Mouse (Mus musculus): ENCODE results near the gene Spert. TPM values are rescaled to one million over a fixed set of nuclear protein-coding genes. Genes with fewer than 3 reads are reported as not detected.

Spert gene
- total RNA-seq, 2 experiments from 2014 or later = not detected

Other genes starting within 250 kb of the Spert start
- under 1 TPM; 0.27 to 0.36 TPM for gene Siah3, start 137.1 kb downstream of the Spert start, total RNA-seq (2021)
- gene Erich6b, start 49.1 kb upstream of the Spert start, total RNA-seq (2021) = not detected
- 10 to 100 TPM; 18.0 to 18.3 TPM for gene Cog3, start 161.4 kb upstream of the Spert start, total RNA-seq (2021)
- gene Slc25a30, start 193.9 kb upstream of the Spert start, total RNA-seq (2021) = 10 to 100 TPM in 1 of 2 experiments, 1 to 10 TPM in 1; 9.4 to 11.0 TPM